Mouse (Mus musculus): ENCODE data around the gene Pithd1. TPM values are rescaled to one million over a fixed set of nuclear protein-coding genes. Genes with fewer than 3 reads are reported as not detected.

The Pithd1 gene
- total and polyA plus RNA-seq, 3 experiments = 62.8 to 77.7 TPM; not detected in 1

GRCm38 (mm10) chr4:135951505-135951904 is 35.6 kb downstream of the Pithd1 start:
- peak; percentile 35 for DNase-seq (ENCODE audit: low read depth, low spot score)
- Histone ChIP-seq H3K79me2 (ENCODE audit: control insufficient read depth, insufficient read depth, low read length, poor library complexity) (peaks cover 17% of the 10 kb centered on the region), H3K27me3 (ENCODE audit: control insufficient read depth in 1 of 2, insufficient read depth in 2 of 2, low read length in 2 of 2) (no peaks in the 10 kb centered on the region), H3K9me3 (replicated peaks; ENCODE audit: insufficient read depth, low read length) (no peaks in the 10 kb centered on the region), H3K36me3 (ENCODE audit: control insufficient read depth in 1 of 2, insufficient read depth in 2 of 2, low read length in 2 of 2) (peaks cover 3 to 9% of the 10 kb centered on the region in 2 experiments), H3K4me3 (ENCODE audit: control insufficient read depth in 1 of 2, insufficient read depth in 1 of 2, low read depth in 2 of 2, low read length in 2 of 2) (no peak overlapping the region), H3K27ac (ENCODE audit: control insufficient read depth, low read depth, low read length) (no peak overlapping the region), H3K4me1 (ENCODE audit: control insufficient read depth in 1 of 2, insufficient read depth in 2 of 2, low read length in 2 of 2) (peaks cover 0 to 5% of the 10 kb centered on the region in 2 experiments; a peak in 3 of 4 replicates), H3K9ac (ENCODE audit: control insufficient read depth, low read depth, low read length, poor library complexity, severe bottlenecking) (no peak overlapping the region)
- TF ChIP-seq CTCF (IDR thresholded peaks at IDR 0.05 in 2 of 3, conservative IDR thresholded peaks at IDR 0.05 in 1 of 3; ENCODE audit: control insufficient read depth in 1 of 3, insufficient read depth in 1 of 3, low read depth in 2 of 3, low read length in 3 of 3, poor library complexity in 1 of 3, severe bottlenecking in 1 of 3) = peak; percentile 44 to 46 (median 46)
- TF ChIP-seq KAT2A (conservative IDR thresholded peaks at IDR 0.05; ENCODE audit: low read depth, low read length) = no peak

- Histone ChIP-seq H3K36me3 (ENCODE audit: control insufficient read depth in 1 of 2, insufficient read depth in 2 of 2, low read length in 2 of 2) (peaks cover 3 to 9% of the 10 kb centered on the region in 2 experiments), H3K79me2 (ENCODE audit: control insufficient read depth, insufficient read depth, low read length, poor library complexity) (peaks cover 17% of the 10 kb centered on the region), H3K4me1 (ENCODE audit: control insufficient read depth in 1 of 2, insufficient read depth in 2 of 2, low read length in 2 of 2) (peaks cover 0 to 5% of the 10 kb centered on the region in 2 experiments; a peak in 3 of 4 replicates), H3K27me3 (ENCODE audit: control insufficient read depth in 1 of 2, insufficient read depth in 2 of 2, low read length in 2 of 2) (no peaks in the 10 kb centered on the region), H3K27ac (ENCODE audit: control insufficient read depth, low read depth, low read length) (no peak overlapping the region), H3K9ac (ENCODE audit: control insufficient read depth, low read depth, low read length, poor library complexity, severe bottlenecking) (no peak overlapping the region), H3K4me3 (ENCODE audit: control insufficient read depth in 1 of 2, insufficient read depth in 1 of 2, low read depth in 2 of 2, low read length in 2 of 2) (no peak overlapping the region), H3K9me3 (replicated peaks; ENCODE audit: insufficient read depth, low read length) (no peaks in the 10 kb centered on the region)
- no peak for DNase-seq (ENCODE audit: low read depth, low spot score)
- TF ChIP-seq MXI1 (IDR thresholded peaks at IDR 0.05; ENCODE audit: low read depth, low read length) (no peak), KAT2A (conservative IDR thresholded peaks at IDR 0.05; ENCODE audit: low read depth, low read length) (no peak), BHLHE40 (IDR thresholded peaks at IDR 0.05; ENCODE audit: borderline replicate concordance, low read depth, low read length) (no peak), CHD2 (IDR thresholded peaks at IDR 0.05; ENCODE audit: low read length) (no peak), MYC (IDR thresholded peaks at IDR 0.05; ENCODE audit: low read depth, low read length) (no peak), MAFK (IDR thresholded peaks at IDR 0.05; ENCODE audit: borderline replicate concordance, low read depth, low read length) (no peak), SMC3 (IDR thresholded peaks at IDR 0.05; ENCODE audit: low read depth, low read length) (no peak), SIN3A (IDR thresholded peaks at IDR 0.05; ENCODE audit: low read length) (no peak), TBP (IDR thresholded peaks at IDR 0.05; ENCODE audit: low read depth, low read length) (no peak), MEF2A (IDR thresholded peaks at IDR 0.05; ENCODE audit: extremely low read depth, insufficient replicate concordance, low read depth, low read length, poor library complexity, severe bottlenecking) (no peak), POLR2A (IDR thresholded peaks at IDR 0.05; ENCODE audit: control insufficient read depth in 1 of 2, insufficient read depth in 1 of 2, low read depth in 1 of 2, low read length in 2 of 2, poor library complexity in 1 of 2) (no peak), E2F4 (IDR thresholded peaks at IDR 0.05; ENCODE audit: borderline replicate concordance, low read depth, low read length) (no peak)
Observed at GRCm38 (mm10) chr4:135950365-135950764, 36.7 kb downstream of the Pithd1 start.

GRCm38 (mm10) chr4:135949911-135950310 is 37.2 kb downstream of the Pithd1 start:
- H3K4me3 ChIP-seq (ENCODE audit: control insufficient read depth in 1 of 2, insufficient read depth in 1 of 2, low read depth in 2 of 2, low read length in 2 of 2) = no peak overlapping the region
- H3K9ac ChIP-seq (ENCODE audit: control insufficient read depth, low read depth, low read length, poor library complexity, severe bottlenecking) = no peak overlapping the region
- no peaks in the 10 kb centered on the region for H3K27me3 ChIP-seq (ENCODE audit: control insufficient read depth in 1 of 2, insufficient read depth in 2 of 2, low read length in 2 of 2)
- no peak for DNase-seq (ENCODE audit: low read depth, low spot score)
- H3K79me2 ChIP-seq (ENCODE audit: control insufficient read depth, insufficient read depth, low read length, poor library complexity) = peaks cover 17% of the 10 kb centered on the region
- H3K27ac ChIP-seq (ENCODE audit: control insufficient read depth, low read depth, low read length) = no peak overlapping the region
- no peaks in the 10 kb centered on the region for H3K9me3 ChIP-seq (replicated peaks; ENCODE audit: insufficient read depth, low read length)
- no peak for TF ChIP-seq MYC (IDR thresholded peaks at IDR 0.05; ENCODE audit: low read depth, low read length)
- no peak for TF ChIP-seq MAFK (IDR thresholded peaks at IDR 0.05; ENCODE audit: borderline replicate concordance, low read depth, low read length)
- no peak for TF ChIP-seq MXI1 (IDR thresholded peaks at IDR 0.05; ENCODE audit: low read depth, low read length)
- TF ChIP-seq RCOR1 (IDR thresholded peaks at IDR 0.05; ENCODE audit: low read depth, low read length) = no peak
- no peak for TF ChIP-seq ZKSCAN1 (IDR thresholded peaks at IDR 0.05; ENCODE audit: low read depth, low read length)
- TF ChIP-seq BHLHE40 (IDR thresholded peaks at IDR 0.05; ENCODE audit: borderline replicate concordance, low read depth, low read length) = no peak
- no peak for TF ChIP-seq SIN3A (IDR thresholded peaks at IDR 0.05; ENCODE audit: low read length)
- no peak for TF ChIP-seq TAL1 (IDR thresholded peaks at IDR 0.05; ENCODE audit: low read length)
- no peak for TF ChIP-seq USF1 (IDR thresholded peaks at IDR 0.05; ENCODE audit: low read depth, low read length)
- no peak for TF ChIP-seq POLR2A (IDR thresholded peaks at IDR 0.05; ENCODE audit: control insufficient read depth in 1 of 2, insufficient read depth in 1 of 2, low read depth in 1 of 2, low read length in 2 of 2, poor library complexity in 1 of 2)
- TF ChIP-seq CTCF (IDR thresholded peaks at IDR 0.05 in 2 of 3, conservative IDR thresholded peaks at IDR 0.05 in 1 of 3; ENCODE audit: control insufficient read depth in 1 of 3, insufficient read depth in 1 of 3, low read depth in 2 of 3, low read length in 3 of 3, poor library complexity in 1 of 3, severe bottlenecking in 1 of 3) = no peak
- no peak for TF ChIP-seq NELFE (IDR thresholded peaks at IDR 0.05; ENCODE audit: low read depth, low read length)
- TF ChIP-seq POLR2AphosphoS5 (IDR thresholded peaks at IDR 0.05; ENCODE audit: borderline replicate concordance, low read depth, low read length) = no peak
- TF ChIP-seq MEF2A (IDR thresholded peaks at IDR 0.05; ENCODE audit: extremely low read depth, insufficient replicate concordance, low read depth, low read length, poor library complexity, severe bottlenecking) = no peak
- no peak for TF ChIP-seq ELF1 (IDR thresholded peaks at IDR 0.05; ENCODE audit: low read depth, low read length)
- peaks cover 3 to 9% of the 10 kb centered on the region in 2 experiments for H3K36me3 ChIP-seq (ENCODE audit: control insufficient read depth in 1 of 2, insufficient read depth in 2 of 2, low read length in 2 of 2)
- peaks cover 0 to 5% of the 10 kb centered on the region in 2 experiments; a peak in 3 of 4 replicates for H3K4me1 ChIP-seq (ENCODE audit: control insufficient read depth in 1 of 2, insufficient read depth in 2 of 2, low read length in 2 of 2)
